Comparison of ENCODE assay signal across 9 mouse cellular contexts in the genomic region with DNA sequence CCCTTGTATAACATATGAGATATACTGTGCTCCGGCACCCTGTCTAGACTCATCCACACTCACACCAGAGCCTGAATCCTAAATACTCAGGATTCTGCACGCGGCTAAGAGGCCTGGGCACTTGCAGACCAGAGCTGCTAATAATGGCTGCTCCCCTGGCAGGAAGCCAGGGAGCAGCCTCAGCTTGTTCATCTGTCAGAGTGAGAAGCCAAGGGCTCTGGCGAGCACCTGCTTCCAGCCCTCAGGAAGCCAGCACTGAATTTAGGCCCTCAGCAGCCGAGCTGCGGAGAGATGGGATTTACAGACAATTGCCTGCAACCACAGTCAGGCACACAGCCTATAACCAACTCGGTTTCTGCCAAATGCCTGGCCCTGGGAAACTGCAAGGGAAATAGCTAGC. TPM values are rescaled to one million over a fixed set of nuclear protein-coding genes. Genes with fewer than 3 reads are reported as not detected.
DNase-seq lines count a peak whose midpoint lies in the region; ATAC-seq lines count a peak whose summit lies in the region.
"Had no signal": no experiment of that assay in that cellular context is flagged by ENCODE, and none has a peak within 500 bp of the region (broad histone marks: within the 10 kb centered on the region; RNA-seq: fewer than 3 reads in every experiment).

No protein-coding gene starts in this region.

- H3K27ac ChIP-seq in forebrain, embryonic 13.5 days = peak overlapping the region; percentile 93
- H3K27ac ChIP-seq: liver, embryonic 14.5 days had no signal

- whole genome bisulfite sequencing in forebrain, embryonic 13.5 days = 12% methylated on average over 7 of the region's 7 CpGs

- H3K36me3 ChIP-seq in forebrain, embryonic 13.5 days (ENCODE audit: poor library complexity, severe bottlenecking) = no peaks in the 10 kb centered on the region

- 0 out of 2 replicates have a peak overlapping the region, but pooled peaks have one; percentile 22 for H3K4me2 ChIP-seq in forebrain, embryonic 13.5 days

- H3K27me3 ChIP-seq in forebrain, embryonic 13.5 days = no peaks in the 10 kb centered on the region

- peak; percentile 50 to 58 for DNase-seq in frontal cortex, postnatal 10 days (ENCODE audit: low spot score in 2 of 2)
- DNase-seq in frontal cortex, adult 2 months (ENCODE audit: extremely low spot score in 1 of 2, low spot score in 1 of 2) = no peak
- DNase-seq in ZHBTc4 (ENCODE audit: low read depth, low spot score) = peak; percentile 15
- peak; percentile 50 to 63 for DNase-seq in heart, postnatal 14 days
- DNase-seq in lung, postnatal 14 days = peak; percentile 11
- DNase-seq in urinary bladder, adult 2 months (ENCODE audit: low spot score) = no peak
- DNase-seq in ovary, adult 18-20 months (ENCODE audit: low spot score) = no peak

- peaks cover 33% of the 10 kb centered on the region for H3K4me1 ChIP-seq in forebrain, embryonic 13.5 days

- ATAC-seq in forebrain, embryonic 13.5 days = peak; percentile 87

- no peak overlapping the region for H3K4me3 ChIP-seq in forebrain, embryonic 13.5 days

- H3K9me3 ChIP-seq in forebrain, embryonic 13.5 days (replicated peaks) = no peaks in the 10 kb centered on the region

- intact Hi-C loops in heart, postnatal 14 days (cut with DNase I) = no loop called here

- no peak overlapping the region for H3K9ac ChIP-seq in forebrain, embryonic 13.5 days
- H3K9ac ChIP-seq: liver, embryonic 14.5 days had no signal

RNA-seq across cellular contexts. Expression of gene Nfib, which starts 15.3 kb away (rescaled TPM):
- polyA plus RNA-seq in frontal cortex, adult 2 months (2012; rRNA removed) = 32.5 and 39.4 TPM in 2 replicates
- 170 and 204 TPM in 2 replicates for polyA plus RNA-seq in forebrain, embryonic 13.5 days (2015; fragmentation: Nextera tagmentation; extraction: Ambion mirVana)
- 100 to 1,000 TPM; 136 to 138 TPM for total RNA-seq in heart, postnatal 14 days (2021)
- polyA plus RNA-seq in urinary bladder, adult 2 months (2012; rRNA removed) = 28.0 and 45.3 TPM in 2 replicates

Comparison
In these comparisons a context has a peak if more than half of its experiments do, and no peak if none do; other contexts are left out.
1. DNase-seq: peak in frontal cortex, postnatal 10 days (2 of 2), ZHBTc4 (single experiment), heart, postnatal 14 days (2 of 2) and lung, postnatal 14 days (single experiment); none in frontal cortex, adult 2 months (0 of 2), urinary bladder, adult 2 months (single experiment) and ovary, adult 18-20 months (single experiment).